Mouse (Mus musculus) liver, adult 2 months (tissue): ENCODE data around the gene Mbnl1.

ENCODE experiments used
- CTCF ChIP-seq: fragments of 200-500 bp; IDR thresholded peaks from 2 replicates; pipeline ENCODE4 v1.5.1; 2011; ENCODE audit warnings: low read depth, low read length, control low read depth
- POLR2A ChIP-seq: fragments of 200-500 bp; IDR thresholded peaks from 2 replicates; pipeline ENCODE4 v1.6.1; 2011; ENCODE audit warnings: low read length, control low read depth; ENCODE audit not compliant: insufficient read depth; ENCODE audit errors: extremely low read depth

- no peak for TF ChIP-seq CTCF
- no peak for TF ChIP-seq POLR2A
Observed at GRCm38 (mm10) chr3:60437254-60437653, 35.4 kb upstream of the Mbnl1 start.
